Mouse (Mus musculus) forebrain, embryonic 16.5 days (tissue): ENCODE data around the gene Klhl29. TPM values are rescaled to one million over a fixed set of nuclear protein-coding genes. Genes with fewer than 3 reads are reported as not detected.

Experiments used
- ATAC-seq: fragments of 200-750 bp; cut with Nextera tagmentation; 2 replicates; pipeline ENCODE4 v1.8.0; 2017; ENCODE audit warnings: mild to moderate bottlenecking, moderate library complexity
- H3K27ac ChIP-seq: fragments of 300-500 bp; sonication (generic); 2 replicates; pipeline ENCODE4 v1.5.1; 2014; ENCODE audit warnings: low read length, control low read depth
- H3K27me3 ChIP-seq: fragments of 300-500 bp; sonication (generic); replicated peaks from 2 replicates; pipeline ENCODE4 v1.6.1; 2014; ENCODE audit warnings: low read length; ENCODE audit not compliant: control insufficient read depth, insufficient read depth
- H3K36me3 ChIP-seq: fragments of 300-500 bp; sonication (generic); 2 replicates; pipeline ENCODE4 v1.6.1; 2014; ENCODE audit not compliant: control insufficient read depth, insufficient read depth
- H3K4me1 ChIP-seq: fragments of 300-500 bp; sonication (generic); replicated peaks from 2 replicates; pipeline ENCODE4 v1.6.1; 2014; ENCODE audit warnings: low read length; ENCODE audit not compliant: control insufficient read depth, insufficient read depth
- H3K4me2 ChIP-seq: fragments of 300-500 bp; sonication (generic); 2 replicates; pipeline ENCODE4 v1.6.1; 2014; ENCODE audit warnings: mild to moderate bottlenecking, low read length, control low read depth
- H3K4me3 ChIP-seq: fragments of 300-500 bp; sonication (generic); replicated peaks from 2 replicates; pipeline ENCODE4 v1.5.1; 2014; ENCODE audit warnings: mild to moderate bottlenecking, low read length, control low read depth
- H3K9ac ChIP-seq: fragments of 300-500 bp; sonication (generic); replicated peaks from 2 replicates; pipeline ENCODE4 v1.6.1; 2014; ENCODE audit warnings: low read depth, low read length, control low read depth
- H3K9me3 ChIP-seq: fragments of 300-500 bp; sonication (generic); 2 replicates; pipeline ENCODE4 v1.6.1; 2016; ENCODE audit warnings: low read length; ENCODE audit not compliant: control insufficient read depth
- WGBS: fragments of 180-500 bp; shearing (Covaris S2); extraction: QIAGEN DNeasy Blood & Tissue Kit; methylation state at CpG from one replicate; pipeline ENCODE4 v1.1.7; 2014; 5-methylcytosine and 5-hydroxymethylcytosine counted together
- polyA plus RNA-seq: library from polyadenylated mRNA; unstranded; fragments of >200 nt; fragmentation: Nextera tagmentation; extraction: Ambion mirVana; gene quantifications from 2 replicates; pipeline ENCODE4 v1.2.1, GENCODE M21; 2015

Gene Klhl29
- polyA plus RNA-seq, 1 experiment from 2014 or later: 7.3 TPM

- Histone ChIP-seq H3K4me3 (no peak overlapping the region), H3K27ac (no peak overlapping the region), H3K4me1 (peaks cover 11% of the 10 kb centered on the region), H3K9ac (no peak overlapping the region), H3K4me2 (no peak overlapping the region), H3K27me3 (no peaks in the 10 kb centered on the region), H3K36me3 (no peaks in the 10 kb centered on the region), H3K9me3 (no peaks in the 10 kb centered on the region)
- 82% methylated on average over 9 of the region's 9 CpGs for WGBS
- no peak for ATAC-seq
These were observed 210.1 kb downstream of the Klhl29 start for GRCm38 (mm10) chr12:5165411-5165810.

- no peak overlapping the region for H3K9ac ChIP-seq
- H3K4me1 ChIP-seq: peaks cover 13% of the 10 kb centered on the region
- WGBS: 86% methylated on average over 6 of the region's 6 CpGs
- ATAC-seq: no peak
- H3K4me2 ChIP-seq: no peak overlapping the region
- H3K27me3 ChIP-seq: no peaks in the 10 kb centered on the region
- H3K27ac ChIP-seq: no peak overlapping the region; the same call in 1 of the 2 replicates
- H3K9me3 ChIP-seq: no peaks in the 10 kb centered on the region
- H3K36me3 ChIP-seq: no peaks in the 10 kb centered on the region
- H3K4me3 ChIP-seq: no peak overlapping the region
These were observed 212.8 kb downstream of the Klhl29 start for GRCm38 (mm10) chr12:5162672-5163071.

- H3K36me3 ChIP-seq: no peaks in the 10 kb centered on the region
- H3K9ac ChIP-seq: no peak overlapping the region
- H3K4me3 ChIP-seq: no peak overlapping the region
- no peak for ATAC-seq
- 88% methylated on average over 4 of the region's 4 CpGs for WGBS
- no peak overlapping the region for H3K27ac ChIP-seq
- H3K9me3 ChIP-seq: no peaks in the 10 kb centered on the region
- peaks cover 22% of the 10 kb centered on the region for H3K4me1 ChIP-seq
- no peaks in the 10 kb centered on the region for H3K27me3 ChIP-seq
- no peak overlapping the region for H3K4me2 ChIP-seq
These were observed 213.9 kb downstream of the Klhl29 start for GRCm38 (mm10) chr12:5161631-5162030.

- no peak overlapping the region for H3K27ac ChIP-seq
- H3K4me3 ChIP-seq: no peak overlapping the region
- H3K27me3 ChIP-seq: no peaks in the 10 kb centered on the region
- ATAC-seq: peak; percentile 9; the same call in 1 of the 2 replicates
- 73% methylated on average over 5 of the region's 5 CpGs for WGBS
- H3K9me3 ChIP-seq: no peaks in the 10 kb centered on the region
- peaks cover 16% of the 10 kb centered on the region for H3K4me1 ChIP-seq
- H3K9ac ChIP-seq: no peak overlapping the region
- no peak overlapping the region for H3K4me2 ChIP-seq
- no peaks in the 10 kb centered on the region for H3K36me3 ChIP-seq
These were observed 217.5 kb downstream of the Klhl29 start for GRCm38 (mm10) chr12:5157931-5158481.

- no peaks in the 10 kb centered on the region for H3K27me3 ChIP-seq
- WGBS: 70% methylated on average over 6 of the region's 6 CpGs
These were observed 218.3 kb downstream of the Klhl29 start for GRCm38 (mm10) chr12:5157021-5157681.

GRCm38 (mm10) chr12:5155177-5155576 lies 220.3 kb downstream of the Klhl29 start:
- no peaks in the 10 kb centered on the region for H3K36me3 ChIP-seq
- no peak overlapping the region for H3K27ac ChIP-seq
- H3K4me3 ChIP-seq: no peak overlapping the region
- peaks cover 11% of the 10 kb centered on the region for H3K4me1 ChIP-seq
- H3K27me3 ChIP-seq: no peaks in the 10 kb centered on the region
- no peak for ATAC-seq
- 91% methylated on average over 3 of the region's 3 CpGs for WGBS
- no peaks in the 10 kb centered on the region for H3K9me3 ChIP-seq
- H3K4me2 ChIP-seq: no peak overlapping the region
- H3K9ac ChIP-seq: no peak overlapping the region

More at GRCm38 (mm10) chr12:5157021-5157681, 218.3 kb downstream of the Klhl29 start:
- Histone ChIP-seq H3K9ac (no peak overlapping the region), H3K4me1 (peaks cover 11% of the 10 kb centered on the region), H3K4me2 (no peak overlapping the region), H3K36me3 (no peaks in the 10 kb centered on the region), H3K4me3 (no peak overlapping the region), H3K9me3 (no peaks in the 10 kb centered on the region), H3K27ac (no peak overlapping the region)
- ATAC-seq: peak; percentile 80

- Histone ChIP-seq H3K27ac (no peak overlapping the region), H3K27me3 (no peaks in the 10 kb centered on the region), H3K4me1 (peaks cover 2% of the 10 kb centered on the region; the same call in 1 of the 2 replicates), H3K4me3 (no peak overlapping the region), H3K9me3 (no peaks in the 10 kb centered on the region), H3K4me2 (no peak overlapping the region), H3K36me3 (no peaks in the 10 kb centered on the region), H3K9ac (no peak overlapping the region)
- peak; percentile 45; the same call in 1 of the 2 replicates for ATAC-seq
- WGBS: 19% methylated on average over 10 of the region's 10 CpGs
These were observed 223.6 kb downstream of the Klhl29 start for GRCm38 (mm10) chr12:5151859-5152258.

GRCm38 (mm10) chr12:5147346-5148035 lies 228.0 kb downstream of the Klhl29 start:
- 82% methylated on average over 5 of the region's 5 CpGs for WGBS
- no peaks in the 10 kb centered on the region for H3K36me3 ChIP-seq
- no peak overlapping the region for H3K4me3 ChIP-seq
- H3K9ac ChIP-seq: no peak overlapping the region
- H3K27ac ChIP-seq: no peak overlapping the region
- no peak overlapping the region for H3K4me2 ChIP-seq
- H3K27me3 ChIP-seq: no peaks in the 10 kb centered on the region
- no peak for ATAC-seq
- H3K9me3 ChIP-seq: no peaks in the 10 kb centered on the region
- peaks cover 23% of the 10 kb centered on the region for H3K4me1 ChIP-seq
